Mouse (Mus musculus) forebrain, embryonic 10.5 days (tissue): ENCODE data around the gene Synpo2l. TPM values are rescaled to one million over a fixed set of nuclear protein-coding genes. Genes with fewer than 3 reads are reported as not detected.

Experiments
- DNase-seq: peaks from one replicate; pipeline ENCODE4 v3.0.0-alpha.2; 2017; ENCODE audit warnings: low spot score; ENCODE audit errors: extremely low spot score
- H3K27ac ChIP-seq: fragments of 300-500 bp; sonication (generic); 2 replicates; pipeline ENCODE4 v1.5.1; 2016; ENCODE audit warnings: mild to moderate bottlenecking
- H3K27me3 ChIP-seq: fragments of 300-500 bp; sonication (generic); 2 replicates; pipeline ENCODE4 v1.6.1; 2016; ENCODE audit warnings: mild to moderate bottlenecking; ENCODE audit not compliant: poor library complexity, severe bottlenecking
- H3K36me3 ChIP-seq: fragments of 300-500 bp; sonication (generic); replicated peaks from 2 replicates; pipeline ENCODE4 v1.6.1; 2016; ENCODE audit warnings: mild to moderate bottlenecking, moderate library complexity
- H3K4me1 ChIP-seq: fragments of 300-500 bp; sonication (generic); 2 replicates; pipeline ENCODE4 v1.6.1; 2016
- H3K4me3 ChIP-seq: fragments of 300-500 bp; sonication (generic); 2 replicates; pipeline ENCODE4 v1.5.1; 2016; ENCODE audit warnings: mild to moderate bottlenecking, moderate library complexity
- H3K9me3 ChIP-seq: fragments of 300-500 bp; sonication (generic); 2 replicates; pipeline ENCODE4 v1.6.1; 2016; ENCODE audit warnings: mild to moderate bottlenecking, moderate library complexity
- WGBS: fragments of 180-500 bp; shearing (Covaris S2); methylation state at CpG from one replicate; pipeline ENCODE4 v1.1.7; 2016; 5-methylcytosine and 5-hydroxymethylcytosine counted together
- polyA plus RNA-seq: library from polyadenylated mRNA; unstranded; fragments of >200 nt; fragmentation: Nextera tagmentation; extraction: Ambion mirVana; gene quantifications from 2 replicates; pipeline ENCODE4 v1.2.1, GENCODE M21; 2016

The Synpo2l gene
- polyA plus RNA-seq, 1 experiment from 2014 or later: 0.25 TPM

DNA sequence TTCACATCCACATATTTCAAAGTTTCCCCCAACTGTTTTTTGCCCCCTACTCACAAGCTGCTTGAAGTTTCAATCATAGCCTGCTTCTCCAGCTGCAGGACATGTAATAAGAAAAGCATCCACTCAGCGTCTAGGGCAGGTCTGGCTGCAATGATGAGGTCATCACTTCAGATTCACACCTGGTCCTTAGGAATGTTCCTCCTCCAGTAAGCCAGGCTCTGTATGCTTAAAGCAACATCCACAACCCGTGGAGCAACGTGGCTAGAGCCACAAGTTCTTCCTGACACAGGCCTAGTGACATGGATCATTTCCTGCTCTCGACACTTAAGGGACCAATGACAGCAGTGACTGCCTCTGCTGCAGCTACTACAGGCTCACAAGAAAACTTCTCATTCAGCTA, 36.9 kb downstream of the Synpo2l start:
- Histone ChIP-seq H3K9me3 (no peaks in the 10 kb centered on the region), H3K4me1 (peaks cover 3% of the 10 kb centered on the region; the same call in 1 of the 2 replicates), H3K27ac (no peak overlapping the region), H3K36me3 (peaks cover 36% of the 10 kb centered on the region), H3K4me3 (no peak overlapping the region), H3K27me3 (no peaks in the 10 kb centered on the region)
- 76% methylated on average over 4 of the region's 4 CpGs for WGBS
- no peak for DNase-seq

DNA sequence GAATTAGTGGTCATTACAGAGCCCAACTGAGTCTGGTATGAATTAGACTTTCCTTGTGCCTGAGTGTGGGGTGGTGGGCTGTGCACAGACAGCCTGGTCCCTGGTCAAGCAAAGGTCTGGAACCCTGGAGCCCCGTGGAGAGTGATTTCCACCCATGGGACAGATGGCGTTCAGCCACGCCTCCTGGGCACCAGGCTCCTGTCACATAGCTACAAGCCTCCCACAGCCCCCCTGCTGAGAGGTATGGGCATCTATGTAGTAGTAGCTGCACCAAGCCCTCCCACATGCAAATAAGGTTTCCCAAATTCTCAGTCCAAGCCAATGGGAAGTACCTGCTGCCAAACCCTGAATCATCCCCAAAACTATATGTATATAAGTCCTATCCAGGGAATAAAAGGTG, 41.2 kb downstream of the Synpo2l start:
- H3K9me3 ChIP-seq: no peaks in the 10 kb centered on the region
- no peak for DNase-seq
- H3K4me1 ChIP-seq: peaks cover 3% of the 10 kb centered on the region; the same call in 1 of the 2 replicates
- H3K4me3 ChIP-seq: no peak overlapping the region
- WGBS: 83% methylated on average over 3 of the region's 3 CpGs
- no peak overlapping the region for H3K27ac ChIP-seq
- no peaks in the 10 kb centered on the region for H3K27me3 ChIP-seq
- H3K36me3 ChIP-seq: peaks cover 33% of the 10 kb centered on the region

DNA sequence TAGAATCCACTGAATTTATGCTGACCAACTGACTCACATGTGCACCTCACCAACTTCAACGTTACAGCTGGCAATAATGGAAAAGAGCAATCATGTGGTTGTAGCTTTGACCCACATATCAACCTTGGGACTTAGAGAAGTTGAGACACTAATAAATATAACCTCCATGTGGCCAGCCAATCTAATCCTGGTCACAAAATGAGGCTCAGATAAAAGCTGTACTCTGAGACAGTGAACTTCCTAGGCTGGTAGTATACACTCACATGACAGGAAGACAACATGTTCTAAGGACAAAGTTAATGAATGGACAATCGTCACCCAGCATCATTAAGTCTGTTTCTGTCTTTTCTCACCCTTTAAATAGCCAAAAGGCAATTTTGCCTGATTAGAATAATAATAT, 41.7 kb downstream of the Synpo2l start:
- H3K27ac ChIP-seq: no peak overlapping the region
- no peaks in the 10 kb centered on the region for H3K9me3 ChIP-seq
- WGBS: 91% methylated on average over 2 of the region's 2 CpGs
- H3K4me1 ChIP-seq: peaks cover 3% of the 10 kb centered on the region; the same call in 1 of the 2 replicates
- H3K36me3 ChIP-seq: peaks cover 33% of the 10 kb centered on the region
- no peak overlapping the region for H3K4me3 ChIP-seq
- H3K27me3 ChIP-seq: no peaks in the 10 kb centered on the region
- no peak for DNase-seq

DNA sequence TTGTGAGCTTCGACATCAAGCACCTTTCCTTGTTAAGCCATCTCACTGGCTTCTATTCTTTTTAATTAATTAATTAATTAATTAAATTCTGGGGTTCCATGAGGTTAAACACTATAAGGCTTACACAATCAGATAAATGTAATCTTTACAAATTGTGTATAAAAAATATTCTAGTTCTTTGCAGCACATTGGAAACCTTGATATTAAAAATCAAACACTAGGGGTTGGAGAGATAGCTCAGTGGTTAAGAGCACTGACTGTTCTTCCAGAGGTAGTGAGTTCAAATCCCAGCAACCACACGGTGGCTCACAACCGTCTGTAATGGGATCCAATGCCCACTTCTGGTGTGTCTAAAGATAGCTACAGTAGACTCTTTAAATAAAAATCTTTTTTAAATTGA, 45.2 kb downstream of the Synpo2l start:
- DNase-seq: no peak
- Histone ChIP-seq H3K9me3 (no peaks in the 10 kb centered on the region), H3K4me1 (peaks cover 3% of the 10 kb centered on the region; the same call in 1 of the 2 replicates), H3K4me3 (no peak overlapping the region), H3K27me3 (no peaks in the 10 kb centered on the region), H3K36me3 (peaks cover 30% of the 10 kb centered on the region), H3K27ac (no peak overlapping the region)
- WGBS: 91% methylated on average over 3 of the region's 3 CpGs

DNA sequence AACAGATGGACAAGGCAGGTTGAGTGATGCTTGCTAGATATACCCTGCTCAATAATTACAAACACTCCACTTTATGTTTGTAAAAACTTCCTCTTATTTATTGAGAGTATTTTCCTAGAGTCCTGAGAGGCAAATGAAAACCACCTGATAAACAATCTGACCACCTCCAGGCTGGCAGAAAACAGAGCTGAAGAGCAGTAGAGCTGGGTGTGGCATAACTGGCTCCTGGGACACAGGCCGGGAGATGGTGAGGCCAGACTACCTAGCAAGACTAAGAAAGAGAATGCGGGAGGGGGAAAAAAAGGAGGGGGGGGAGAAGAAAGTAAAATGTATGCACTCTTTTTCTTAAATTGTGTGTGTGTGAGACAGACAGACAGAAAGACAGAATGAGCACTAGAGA, 45.7 kb downstream of the Synpo2l start:
- Histone ChIP-seq H3K4me3 (no peak overlapping the region), H3K27ac (no peak overlapping the region), H3K36me3 (peaks cover 30% of the 10 kb centered on the region), H3K9me3 (no peaks in the 10 kb centered on the region), H3K27me3 (no peaks in the 10 kb centered on the region), H3K4me1 (peaks cover 3% of the 10 kb centered on the region; the same call in 1 of the 2 replicates)
- 94% methylated on average over 2 of the region's 2 CpGs for WGBS
- no peak for DNase-seq

DNA sequence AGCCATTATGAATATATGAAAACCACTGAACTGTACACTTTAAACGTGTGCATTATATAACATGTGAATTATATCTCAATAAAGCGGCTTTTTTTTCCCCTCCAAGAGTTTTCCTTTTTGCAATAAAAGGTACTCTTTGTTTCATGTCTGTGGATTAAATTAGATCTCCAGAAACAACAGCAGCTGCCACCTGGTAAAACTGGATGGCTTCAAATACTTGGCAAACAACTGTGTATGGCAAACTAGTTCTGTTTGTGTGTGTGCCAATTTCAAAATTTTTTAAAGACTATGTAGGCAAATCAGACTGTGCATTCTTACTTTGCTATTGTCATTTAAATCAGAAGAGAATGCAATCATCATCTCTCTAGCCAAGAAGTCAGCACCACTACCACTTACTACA, 46.3 kb downstream of the Synpo2l start:
- no peaks in the 10 kb centered on the region for H3K9me3 ChIP-seq
- H3K4me1 ChIP-seq: peaks cover 2% of the 10 kb centered on the region
- peaks cover 26% of the 10 kb centered on the region for H3K36me3 ChIP-seq
- H3K27me3 ChIP-seq: no peaks in the 10 kb centered on the region
- H3K4me3 ChIP-seq: no peak overlapping the region
- no peak for DNase-seq
- WGBS: 87% methylated on average over 2 of the region's 2 CpGs
- no peak overlapping the region for H3K27ac ChIP-seq

GRCm38 (mm10) chr14:20619131-20619530, 49.0 kb downstream of the Synpo2l start:
- H3K9me3 ChIP-seq: no peaks in the 10 kb centered on the region
- peaks cover 7% of the 10 kb centered on the region for H3K4me1 ChIP-seq
- H3K36me3 ChIP-seq: peaks cover 24% of the 10 kb centered on the region
- no peak for DNase-seq
- no peak overlapping the region for H3K27ac ChIP-seq
- H3K4me3 ChIP-seq: no peak overlapping the region
- H3K27me3 ChIP-seq: no peaks in the 10 kb centered on the region

DNA sequence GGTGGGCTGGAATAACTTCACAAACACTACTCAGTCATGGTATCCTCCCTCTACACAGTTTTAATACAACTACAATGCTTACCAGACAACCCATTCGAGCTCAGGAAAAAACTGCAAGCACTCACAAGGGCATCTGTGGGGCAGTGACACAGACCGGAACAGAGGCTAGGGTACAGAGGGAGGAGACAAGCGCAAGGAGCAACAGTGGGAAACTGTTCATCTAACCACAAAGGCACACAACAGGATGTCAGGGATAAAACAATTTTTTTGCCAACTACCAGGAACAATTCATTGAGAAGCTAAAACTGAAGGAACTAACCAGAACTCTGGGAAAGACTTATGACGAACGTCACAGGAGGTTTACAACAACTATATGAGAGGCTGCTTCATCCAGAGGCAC, 49.9 kb downstream of the Synpo2l start:
- no peaks in the 10 kb centered on the region for H3K9me3 ChIP-seq
- peaks cover 7% of the 10 kb centered on the region for H3K4me1 ChIP-seq
- H3K27me3 ChIP-seq: no peaks in the 10 kb centered on the region
- peaks cover 24% of the 10 kb centered on the region for H3K36me3 ChIP-seq
- 80% methylated on average over 5 of the region's 5 CpGs for WGBS
- DNase-seq: no peak
- H3K27ac ChIP-seq: no peak overlapping the region
- no peak overlapping the region for H3K4me3 ChIP-seq

DNA sequence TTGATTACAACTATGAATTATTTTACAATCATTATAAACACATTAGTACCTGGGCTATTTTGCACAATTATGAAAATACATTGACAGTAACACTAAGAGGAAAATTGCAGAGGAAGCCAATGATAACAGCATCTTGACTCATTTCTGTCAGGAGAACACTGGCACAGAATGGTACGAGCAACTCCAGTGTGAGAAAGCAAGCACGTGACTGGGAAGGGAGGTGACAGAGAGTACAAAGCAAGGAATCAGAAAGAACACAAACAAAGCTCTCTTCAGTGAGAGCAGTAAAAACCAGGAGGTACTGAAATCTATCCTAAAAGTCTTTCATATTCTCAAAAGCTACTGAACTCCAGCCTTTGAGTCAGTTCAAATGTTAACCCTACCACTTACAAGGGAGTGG, 51.7 kb downstream of the Synpo2l start:
- Histone ChIP-seq H3K36me3 (peaks cover 18% of the 10 kb centered on the region), H3K9me3 (no peaks in the 10 kb centered on the region), H3K4me3 (no peak overlapping the region), H3K4me1 (peaks cover 7% of the 10 kb centered on the region), H3K27ac (no peak overlapping the region), H3K27me3 (no peaks in the 10 kb centered on the region)
- 52% methylated on average over 2 of the region's 2 CpGs for WGBS
- no peak for DNase-seq

- peaks cover 7% of the 10 kb centered on the region for H3K4me1 ChIP-seq
- H3K36me3 ChIP-seq: peaks cover 6% of the 10 kb centered on the region
- no peak overlapping the region for H3K4me3 ChIP-seq
- DNase-seq: no peak
- no peaks in the 10 kb centered on the region for H3K27me3 ChIP-seq
- no peak overlapping the region for H3K27ac ChIP-seq
- WGBS: 100% methylated on average over 2 of the region's 2 CpGs
- H3K9me3 ChIP-seq: no peaks in the 10 kb centered on the region
Observed at GRCm38 (mm10) chr14:20615075-20615474, 53.1 kb downstream of the Synpo2l start.

DNA sequence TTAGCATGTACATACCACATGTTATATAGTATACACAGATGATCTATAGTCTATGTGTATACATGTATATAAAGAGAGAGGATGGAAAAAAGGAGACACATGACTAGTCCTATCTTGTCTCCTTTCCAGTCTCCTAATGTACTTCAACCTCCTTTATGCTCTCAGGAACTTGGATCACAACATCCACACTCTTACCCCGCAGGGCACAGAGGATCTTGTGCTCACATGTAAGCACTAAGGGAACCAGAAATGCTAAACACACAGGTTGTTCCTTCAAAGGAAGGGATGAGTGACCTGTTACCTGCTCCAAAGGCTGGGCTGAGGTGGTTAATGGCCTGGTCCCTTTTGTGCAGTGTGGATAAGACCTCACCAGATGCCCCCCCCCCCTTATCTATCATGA, 55.3 kb downstream of the Synpo2l start:
- H3K4me3 ChIP-seq: no peak overlapping the region
- DNase-seq: no peak
- H3K4me1 ChIP-seq: peaks cover 7% of the 10 kb centered on the region
- 90% methylated on average over 1 of the region's 1 CpGs for WGBS
- H3K9me3 ChIP-seq: no peaks in the 10 kb centered on the region
- H3K27me3 ChIP-seq: no peaks in the 10 kb centered on the region
- H3K27ac ChIP-seq: no peak overlapping the region
- no peaks in the 10 kb centered on the region for H3K36me3 ChIP-seq

DNA sequence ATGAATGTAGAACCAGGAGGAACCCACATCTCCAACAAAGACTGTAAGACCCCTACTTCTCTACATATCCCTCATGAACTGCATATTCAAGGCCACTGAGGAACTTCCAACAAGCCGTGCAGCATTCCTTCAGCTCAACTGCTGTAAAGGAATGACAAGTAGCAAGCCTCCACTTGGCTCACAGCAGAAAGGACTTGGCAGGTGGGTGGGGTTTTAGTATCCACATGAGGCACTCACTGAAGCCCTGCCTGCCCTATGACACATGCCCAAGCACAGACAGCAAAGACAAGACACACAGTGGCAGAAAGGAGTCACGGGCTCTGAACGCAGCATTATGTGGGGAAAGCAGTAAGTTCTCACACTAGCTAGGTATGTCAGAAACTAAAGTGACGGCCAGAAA, 58.0 kb downstream of the Synpo2l start:
- no peaks in the 10 kb centered on the region for H3K4me1 ChIP-seq
- no peak overlapping the region for H3K27ac ChIP-seq
- no peak for DNase-seq
- no peaks in the 10 kb centered on the region for H3K27me3 ChIP-seq
- H3K4me3 ChIP-seq: no peak overlapping the region
- H3K9me3 ChIP-seq: no peaks in the 10 kb centered on the region
- peaks cover 22% of the 10 kb centered on the region for H3K36me3 ChIP-seq
- WGBS: 86% methylated on average over 4 of the region's 4 CpGs

DNA sequence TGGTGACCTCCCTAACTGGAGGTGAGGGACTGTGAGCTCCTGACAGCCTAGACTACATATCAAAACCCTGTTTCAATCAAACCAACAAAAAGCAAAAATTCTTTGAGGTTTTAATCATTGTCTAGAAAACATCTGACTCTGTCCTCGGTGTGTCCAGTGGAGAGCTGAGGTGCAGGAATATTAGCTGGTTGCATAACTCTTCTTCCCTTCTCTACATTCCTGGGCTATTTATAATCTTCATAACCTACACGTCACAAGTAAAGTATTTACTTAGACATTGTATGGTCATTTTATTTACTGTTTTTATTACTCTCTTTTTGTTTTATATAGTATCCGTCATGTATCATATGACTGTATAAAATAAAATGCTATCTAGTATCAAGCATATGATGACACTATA, 58.6 kb downstream of the Synpo2l start:
- Histone ChIP-seq H3K36me3 (peaks cover 26% of the 10 kb centered on the region), H3K9me3 (no peaks in the 10 kb centered on the region), H3K27me3 (no peaks in the 10 kb centered on the region), H3K27ac (no peak overlapping the region), H3K4me1 (no peaks in the 10 kb centered on the region), H3K4me3 (no peak overlapping the region)
- 94% methylated on average over 3 of the region's 3 CpGs for WGBS
- no peak for DNase-seq
